Mouse (Mus musculus) kidney, embryonic 15.5 days (tissue): ENCODE results near the gene Nus1. TPM values are rescaled to one million over a fixed set of nuclear protein-coding genes. Genes with fewer than 3 reads are reported as not detected.

ENCODE experiments used
- ATAC-seq: fragments of 200-750 bp; cut with Nextera tagmentation; replicated peaks from 2 replicates; pipeline ENCODE4 v1.8.0; 2017; ENCODE audit warnings: moderate TSS enrichment; ENCODE audit not compliant: low FRiP score
- H3K27ac ChIP-seq: fragments of 300-500 bp; sonication (generic); 2 replicates; pipeline ENCODE4 v1.5.1; 2015; ENCODE audit warnings: mild to moderate bottlenecking, inconsistent platforms
- H3K27me3 ChIP-seq: fragments of 300-500 bp; sonication (generic); 2 replicates; pipeline ENCODE4 v1.6.1; 2015; ENCODE audit warnings: inconsistent platforms
- H3K36me3 ChIP-seq: fragments of 300-500 bp; sonication (generic); 2 replicates; pipeline ENCODE4 v1.6.1; 2015; ENCODE audit warnings: inconsistent platforms
- H3K4me1 ChIP-seq: fragments of 300-500 bp; sonication (generic); 2 replicates; pipeline ENCODE4 v1.6.1; 2015; ENCODE audit warnings: inconsistent platforms
- H3K4me2 ChIP-seq: fragments of 300-500 bp; sonication (generic); 2 replicates; pipeline ENCODE4 v1.6.1; 2015; ENCODE audit warnings: moderate library complexity, mild to moderate bottlenecking, inconsistent platforms
- H3K4me3 ChIP-seq: fragments of 300-500 bp; sonication (generic); replicated peaks from 2 replicates; pipeline ENCODE4 v1.5.1; 2015; ENCODE audit warnings: mild to moderate bottlenecking, inconsistent platforms
- H3K9ac ChIP-seq: fragments of 300-500 bp; sonication (generic); 2 replicates; pipeline ENCODE4 v1.6.1; 2015; ENCODE audit warnings: mild to moderate bottlenecking, inconsistent platforms
- H3K9me3 ChIP-seq: fragments of 300-500 bp; sonication (generic); replicated peaks from 2 replicates; pipeline ENCODE4 v1.6.1; 2016; ENCODE audit warnings: inconsistent platforms
- WGBS: fragments of 180-500 bp; shearing (Covaris S2); methylation state at CpG from one replicate; pipeline ENCODE4 v1.1.7; 2015; ENCODE audit warnings: mixed read lengths; 5-methylcytosine and 5-hydroxymethylcytosine counted together
- polyA plus RNA-seq: library from polyadenylated mRNA; unstranded; fragments of >200 nt; fragmentation: Nextera tagmentation; extraction: Ambion mirVana; gene quantifications from 2 replicates; pipeline ENCODE4 v1.2.1, GENCODE M21; 2015

The Nus1 gene
- polyA plus RNA-seq, 1 experiment from 2014 or later: 15.9 TPM

DNA sequence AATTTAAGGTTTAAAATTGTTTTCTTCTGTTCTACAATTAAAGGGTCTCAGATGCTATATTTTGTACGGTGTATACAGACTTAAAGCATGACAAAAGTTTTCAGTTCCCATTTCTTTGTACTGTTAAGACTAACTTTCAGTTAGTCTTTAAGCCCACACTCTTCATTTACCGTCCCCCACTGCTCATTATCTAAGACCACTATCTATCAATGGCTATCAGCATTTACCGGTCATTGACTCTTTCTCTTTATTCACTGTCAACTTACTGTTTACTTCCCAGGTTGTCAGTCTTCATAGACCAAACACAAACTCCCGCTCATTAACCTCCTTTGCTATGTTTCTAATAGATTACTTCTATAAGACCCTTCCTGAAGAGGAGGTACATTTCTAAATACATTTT, 30.2 kb upstream of the Nus1 start:
- no peaks in the 10 kb centered on the region for H3K36me3 ChIP-seq
- no peak for ATAC-seq
- H3K9me3 ChIP-seq: no peaks in the 10 kb centered on the region
- no peak overlapping the region for H3K4me3 ChIP-seq
- H3K4me2 ChIP-seq: no peak overlapping the region
- peaks cover 12% of the 10 kb centered on the region for H3K4me1 ChIP-seq
- H3K9ac ChIP-seq: no peak overlapping the region
- H3K27me3 ChIP-seq: no peaks in the 10 kb centered on the region
- 82% methylated on average over 4 of the region's 4 CpGs for WGBS
- no peak overlapping the region for H3K27ac ChIP-seq

DNA sequence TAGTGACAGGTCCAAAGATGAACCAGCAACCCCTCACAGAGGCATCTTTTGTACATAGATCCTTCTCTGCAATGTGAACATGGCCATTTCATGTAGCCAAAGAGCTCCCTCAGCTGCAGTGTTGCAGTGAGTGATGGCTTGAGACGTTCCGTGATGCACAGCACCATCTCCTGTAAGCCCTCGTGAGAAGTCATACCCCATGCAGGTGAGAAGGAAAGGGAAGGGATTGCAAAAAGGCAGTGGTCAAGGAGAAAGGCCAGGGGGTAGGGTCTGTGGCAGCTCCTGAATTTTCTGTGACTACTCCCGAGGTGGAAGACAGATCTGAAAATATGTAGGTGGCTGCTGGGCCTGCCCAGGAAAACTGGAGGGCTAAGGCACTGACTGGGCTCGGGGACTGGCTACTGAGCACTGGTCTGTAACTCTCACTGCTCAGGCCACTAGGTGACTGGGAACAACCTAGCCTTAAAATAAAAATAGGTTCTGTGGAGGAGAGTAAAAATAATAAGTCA, 28.4 kb upstream of the Nus1 start, which contains the start of gene Nepn:
Gene Nepn (plus strand): TSS at position 51 of the 509 bp plus-strand sequence.
- H3K4me2 ChIP-seq: no peak within 1 kb of the TSS
- no peaks in the 10 kb centered on the region for H3K9me3 ChIP-seq
- no peak within 1 kb of the TSS for H3K9ac ChIP-seq
- 0 out of 2 replicates have a peak, but pooled peaks cover 6% of the 10 kb centered on the region for H3K4me1 ChIP-seq
- no peak within 1 kb of the TSS for H3K27ac ChIP-seq
- no peak within 1 kb of the TSS for H3K4me3 ChIP-seq
- no peaks in the 10 kb centered on the region for H3K27me3 ChIP-seq
- ATAC-seq: no peak
- 74% methylated on average over 5 of the region's 5 CpGs for WGBS
- no peaks in the 10 kb centered on the region for H3K36me3 ChIP-seq

DNA sequence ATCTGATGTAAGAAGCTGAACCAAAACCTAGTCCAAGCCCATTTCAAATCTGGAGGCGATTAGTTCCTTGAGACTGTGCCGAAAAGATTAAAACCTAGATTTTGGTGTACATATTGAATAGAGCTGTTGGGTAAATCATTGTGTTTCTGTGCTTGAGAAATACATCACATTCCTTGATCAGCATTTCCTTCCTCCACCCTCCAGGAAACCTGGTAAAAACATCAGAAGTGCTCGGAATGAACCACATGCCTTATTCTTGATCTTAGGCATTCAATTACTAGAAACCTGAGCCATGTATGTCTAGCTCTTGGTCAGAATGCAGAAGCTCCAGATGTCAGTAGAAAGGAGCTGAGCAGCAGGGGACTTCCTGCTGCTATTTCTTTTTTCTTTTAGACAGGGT, 27.9 kb upstream of the Nus1 start:
- Histone ChIP-seq H3K4me1 (0 out of 2 replicates have a peak, but pooled peaks cover 6% of the 10 kb centered on the region), H3K36me3 (no peaks in the 10 kb centered on the region), H3K4me2 (no peak overlapping the region), H3K9ac (no peak overlapping the region), H3K27me3 (no peaks in the 10 kb centered on the region), H3K27ac (no peak overlapping the region), H3K4me3 (no peak overlapping the region), H3K9me3 (no peaks in the 10 kb centered on the region)
- ATAC-seq: no peak
- WGBS: 59% methylated on average over 3 of the region's 3 CpGs

DNA sequence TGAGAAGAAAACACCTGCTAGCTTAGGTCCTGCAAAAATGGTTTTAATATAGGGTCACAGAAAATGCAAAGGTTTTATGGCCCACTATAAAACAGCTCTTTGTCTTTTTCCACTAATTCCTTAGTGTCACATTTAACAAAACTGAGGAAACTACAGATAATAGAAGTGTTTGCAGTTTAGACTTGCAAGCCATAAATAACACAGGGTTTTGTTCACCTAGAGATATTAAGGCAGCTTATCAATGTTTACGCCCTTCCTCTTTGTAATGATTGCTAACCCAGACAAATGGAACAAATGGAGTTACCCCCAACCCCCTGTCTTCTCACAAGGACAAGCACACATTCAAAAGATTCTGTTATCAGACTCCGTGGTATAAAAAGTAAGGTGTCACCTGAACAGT, 26.1 kb upstream of the Nus1 start:
- WGBS: 81% methylated on average over 2 of the region's 2 CpGs
- Histone ChIP-seq H3K36me3 (no peaks in the 10 kb centered on the region), H3K27me3 (no peaks in the 10 kb centered on the region), H3K4me2 (no peak overlapping the region), H3K9me3 (no peaks in the 10 kb centered on the region), H3K4me3 (no peak overlapping the region), H3K27ac (no peak overlapping the region), H3K4me1 (no peaks in the 10 kb centered on the region), H3K9ac (no peak overlapping the region)
- no peak for ATAC-seq

DNA sequence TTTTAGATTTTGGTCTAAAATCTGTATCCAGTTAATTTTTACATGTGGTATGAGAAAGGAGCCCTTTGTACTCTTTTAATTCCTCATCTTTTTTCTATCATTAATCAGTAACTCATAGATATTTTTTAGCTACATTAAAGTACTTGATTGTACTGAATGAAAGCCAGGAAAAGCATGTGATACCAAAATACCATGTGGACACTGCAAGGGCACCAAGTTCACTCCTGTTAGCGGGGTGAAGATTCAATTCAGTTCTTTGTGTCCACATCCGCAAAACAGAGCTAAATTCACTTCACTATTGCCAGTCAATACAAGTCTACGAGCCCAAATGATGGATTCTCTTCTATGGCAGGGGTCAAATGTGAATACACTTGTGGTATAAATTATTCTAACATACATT, 20.7 kb upstream of the Nus1 start:
- no peak overlapping the region for H3K4me3 ChIP-seq
- ATAC-seq: no peak
- no peak overlapping the region for H3K4me2 ChIP-seq
- no peak overlapping the region for H3K27ac ChIP-seq
- H3K36me3 ChIP-seq: no peaks in the 10 kb centered on the region
- no peaks in the 10 kb centered on the region for H3K4me1 ChIP-seq
- H3K9me3 ChIP-seq: no peaks in the 10 kb centered on the region
- 92% methylated on average over 3 of the region's 3 CpGs for WGBS
- no peak overlapping the region for H3K9ac ChIP-seq
- no peaks in the 10 kb centered on the region for H3K27me3 ChIP-seq

DNA sequence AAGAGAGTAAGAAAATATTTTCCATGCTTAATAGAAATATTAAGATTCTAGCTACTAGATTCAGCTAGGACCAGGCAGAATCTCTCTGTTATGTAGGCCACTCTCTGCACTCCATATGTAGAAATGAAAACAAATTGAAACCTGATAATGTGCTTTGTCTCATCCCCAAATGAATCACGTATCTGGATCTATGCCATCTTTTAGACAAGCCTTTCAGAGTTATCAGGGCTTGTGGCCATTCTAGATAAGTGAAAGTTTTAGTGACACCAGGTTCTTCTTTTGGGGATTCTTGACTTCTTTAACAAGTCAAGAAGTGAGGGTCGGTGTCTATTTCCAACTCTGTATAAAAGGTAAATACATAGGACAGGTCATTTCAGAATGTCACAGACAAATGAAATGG, 18.6 kb upstream of the Nus1 start:
- no peak for ATAC-seq
- Histone ChIP-seq H3K4me2 (no peak overlapping the region), H3K27me3 (no peaks in the 10 kb centered on the region), H3K4me3 (no peak overlapping the region), H3K36me3 (no peaks in the 10 kb centered on the region), H3K9ac (no peak overlapping the region), H3K4me1 (no peaks in the 10 kb centered on the region), H3K27ac (no peak overlapping the region), H3K9me3 (no peaks in the 10 kb centered on the region)
- 78% methylated on average over 2 of the region's 2 CpGs for WGBS

DNA sequence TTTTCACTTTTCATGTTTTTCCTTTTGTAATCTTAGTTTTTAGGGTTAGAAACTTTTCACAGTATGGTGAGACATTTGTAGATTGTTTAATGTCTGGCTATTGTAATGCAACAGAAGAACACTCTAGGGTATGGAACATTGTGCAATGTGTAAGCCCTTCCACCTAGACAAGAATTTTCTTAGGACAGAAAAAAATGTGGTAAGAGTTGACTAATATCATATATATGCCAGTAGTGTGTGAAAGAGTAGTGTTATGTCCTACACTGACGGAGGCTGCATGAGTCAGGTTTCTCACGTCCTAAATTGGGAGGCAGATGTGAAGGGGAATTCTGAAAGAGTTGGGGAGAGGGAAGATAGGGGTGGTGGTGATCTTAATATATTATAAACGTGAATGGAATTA, 17.6 kb upstream of the Nus1 start:
- Histone ChIP-seq H3K9me3 (no peaks in the 10 kb centered on the region), H3K36me3 (no peaks in the 10 kb centered on the region), H3K9ac (no peak overlapping the region), H3K4me3 (no peak overlapping the region), H3K4me2 (no peak overlapping the region), H3K27me3 (no peaks in the 10 kb centered on the region), H3K4me1 (no peaks in the 10 kb centered on the region), H3K27ac (no peak overlapping the region)
- no peak for ATAC-seq
- WGBS: 56% methylated on average over 3 of the region's 3 CpGs

DNA sequence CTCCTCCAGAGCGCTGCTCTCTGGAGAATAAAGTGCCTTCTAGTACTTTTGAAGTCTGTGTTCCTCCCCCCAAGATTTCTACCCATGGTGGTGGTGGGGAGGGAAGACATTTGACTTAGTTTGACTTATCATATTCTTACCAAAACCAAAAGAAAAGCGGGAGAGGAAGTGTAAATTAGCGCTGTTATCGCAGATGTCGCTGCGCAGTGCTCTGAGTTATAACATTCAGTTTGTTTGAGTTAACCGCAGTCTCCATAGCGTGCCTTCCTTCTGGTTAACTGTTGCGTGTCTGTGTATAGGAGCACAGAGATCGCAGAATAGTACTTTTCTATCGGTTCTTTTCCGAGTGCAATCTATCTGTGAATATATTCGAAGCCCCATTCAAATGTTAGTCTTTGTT, 12.2 kb upstream of the Nus1 start:
- Histone ChIP-seq H3K9me3 (no peaks in the 10 kb centered on the region), H3K27me3 (no peaks in the 10 kb centered on the region), H3K27ac (no peak overlapping the region), H3K4me3 (no peak overlapping the region), H3K4me1 (no peaks in the 10 kb centered on the region), H3K9ac (no peak overlapping the region), H3K36me3 (no peaks in the 10 kb centered on the region), H3K4me2 (no peak overlapping the region)
- 88% methylated on average over 13 of the region's 13 CpGs for WGBS
- ATAC-seq: no peak

DNA sequence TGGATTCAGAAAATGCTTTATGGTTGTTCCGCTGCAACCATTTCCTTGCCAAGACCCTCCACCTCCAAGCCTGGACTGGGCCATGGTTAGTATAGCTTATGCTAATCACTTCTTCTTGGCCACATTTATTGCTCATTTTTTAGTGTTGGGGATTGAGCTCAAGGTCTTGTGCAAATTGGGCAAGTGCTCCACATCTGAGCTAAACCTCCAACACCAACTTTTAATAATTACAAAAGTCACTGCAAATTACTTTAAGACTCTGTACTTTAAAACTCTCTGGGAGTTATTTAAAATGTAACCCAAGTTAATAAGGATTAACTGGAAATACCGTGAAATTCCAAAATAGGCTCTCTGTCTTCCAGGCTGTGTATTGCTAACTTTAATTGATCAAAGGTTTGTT, 9.8 kb upstream of the Nus1 start:
- ATAC-seq: no peak
- Histone ChIP-seq H3K27ac (0 out of 2 replicates have a peak overlapping the region, but pooled peaks have one; percentile 22), H3K27me3 (no peaks in the 10 kb centered on the region), H3K4me1 (no peaks in the 10 kb centered on the region), H3K9me3 (no peaks in the 10 kb centered on the region), H3K4me2 (no peak overlapping the region), H3K9ac (no peak overlapping the region), H3K4me3 (no peak overlapping the region), H3K36me3 (no peaks in the 10 kb centered on the region)
- WGBS: 85% methylated on average over 2 of the region's 2 CpGs

DNA sequence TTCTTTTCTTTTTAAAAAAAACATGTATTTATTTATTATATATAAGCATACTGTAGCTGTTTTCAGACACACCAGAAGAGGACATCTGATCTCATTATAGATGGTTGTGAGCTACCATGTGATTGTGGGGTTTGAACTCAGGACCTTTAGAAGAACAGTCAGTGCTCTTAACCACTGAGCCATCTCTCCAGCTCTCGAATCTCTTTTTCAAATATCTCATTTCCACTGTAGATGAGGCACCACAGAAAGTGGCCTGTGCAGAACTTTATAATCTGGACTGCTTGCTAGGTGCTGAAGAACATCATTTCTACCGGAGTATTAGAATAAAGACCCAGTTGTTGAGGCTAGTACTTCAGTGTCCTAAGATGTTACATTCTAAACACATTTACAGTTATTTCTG, 2.3 kb upstream of the Nus1 start:
- Histone ChIP-seq H3K36me3 (no peaks in the 10 kb centered on the region; the same call in 1 of the 2 replicates), H3K9me3 (no peaks in the 10 kb centered on the region), H3K9ac (no peak overlapping the region), H3K27me3 (no peaks in the 10 kb centered on the region), H3K4me1 (peaks cover 22% of the 10 kb centered on the region), H3K27ac (no peak overlapping the region), H3K4me3 (no peak overlapping the region), H3K4me2 (no peak overlapping the region)
- ATAC-seq: no peak
- 89% methylated on average over 2 of the region's 2 CpGs for WGBS

DNA sequence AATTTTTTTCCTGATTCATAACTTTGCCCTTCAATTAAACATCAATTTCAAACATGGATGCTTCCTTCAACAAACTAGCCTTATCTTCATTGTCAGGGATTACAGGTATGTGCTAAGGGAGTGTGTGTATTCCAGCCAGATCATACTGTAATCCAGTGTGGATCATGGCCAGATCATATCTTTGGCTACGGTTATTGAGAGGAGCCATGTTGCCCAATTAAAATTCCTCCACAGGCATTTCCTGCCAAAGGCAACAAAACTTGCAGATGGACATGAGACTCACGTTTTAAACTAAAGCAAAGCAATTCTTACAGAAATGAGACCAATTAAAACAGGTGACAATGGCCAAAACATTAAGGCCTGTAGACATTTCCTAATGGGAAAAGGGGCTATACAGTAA, 889 bp upstream of the Nus1 start:
- H3K27me3 ChIP-seq: no peaks in the 10 kb centered on the region
- H3K36me3 ChIP-seq: no peaks in the 10 kb centered on the region; the same call in 1 of the 2 replicates
- peaks cover 22% of the 10 kb centered on the region for H3K4me1 ChIP-seq
- H3K9ac ChIP-seq: no peak overlapping the region
- peak overlapping the region; percentile 78 for H3K4me3 ChIP-seq
- H3K4me2 ChIP-seq: peak overlapping the region; percentile 57
- H3K9me3 ChIP-seq: no peaks in the 10 kb centered on the region
- no peak overlapping the region for H3K27ac ChIP-seq
- no peak for ATAC-seq
- 47% methylated on average over 2 of the region's 2 CpGs for WGBS

DNA sequence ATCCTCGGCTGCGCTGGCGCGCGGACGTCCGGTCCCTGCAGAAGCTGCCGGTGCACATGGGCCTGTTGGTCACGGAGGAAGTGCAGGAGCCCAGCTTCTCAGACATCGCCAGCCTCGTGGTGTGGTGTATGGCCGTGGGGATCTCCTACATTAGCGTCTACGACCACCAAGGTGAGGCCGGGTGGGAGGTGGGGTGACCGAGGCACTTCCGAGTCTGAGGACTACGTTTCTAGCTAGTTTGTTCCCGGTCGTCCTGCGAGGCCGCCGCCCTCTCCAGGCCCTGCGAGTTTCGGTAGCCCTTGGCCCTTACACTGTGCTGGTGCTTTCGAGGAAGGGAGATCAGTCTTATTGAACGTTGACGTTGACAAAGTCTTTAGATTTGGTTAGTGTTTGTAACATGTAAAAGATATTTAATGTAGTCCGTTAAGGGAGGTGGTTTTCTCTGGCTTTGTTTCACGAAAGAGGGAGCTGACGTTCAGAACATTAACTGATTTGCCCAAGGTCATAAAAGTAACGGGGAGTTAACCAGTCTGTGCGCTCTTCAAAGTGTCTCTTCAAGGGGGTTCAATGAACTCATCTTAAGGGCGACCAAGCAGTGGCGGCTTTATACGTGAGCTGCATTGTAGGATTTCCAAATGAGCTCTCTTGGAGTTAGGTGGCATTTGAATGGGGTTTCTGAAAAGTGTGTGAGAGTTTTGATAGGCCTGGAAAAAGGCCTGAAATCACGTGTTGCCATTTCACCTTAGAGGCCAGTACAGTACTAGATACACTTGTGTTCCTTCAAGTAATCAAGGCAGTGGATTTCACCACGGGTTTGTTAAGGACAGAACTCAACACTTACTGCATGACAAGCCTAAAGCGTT, 882 bp downstream of the Nus1 start:
- Histone ChIP-seq H3K4me2 (peak overlapping the region; percentile 65), H3K36me3 (no peaks in the 10 kb centered on the region; the same call in 1 of the 2 replicates), H3K4me3 (peak overlapping the region; percentile 78), H3K9ac (peak overlapping the region; percentile 85), H3K9me3 (no peaks in the 10 kb centered on the region), H3K27me3 (no peaks in the 10 kb centered on the region), H3K27ac (peak overlapping the region; percentile 95), H3K4me1 (peaks cover 27% of the 10 kb centered on the region)
- peak; percentile 38 for ATAC-seq
- under 1% methylated on average over 39 of the region's 39 CpGs for WGBS
